Mouse (Mus musculus) stomach, postnatal 0 days (tissue): ENCODE results near the gene Ldb3. TPM values are rescaled to one million over a fixed set of nuclear protein-coding genes. Genes with fewer than 3 reads are reported as not detected.
A peak's percentile ranks its signal among the peaks of the same experiment; 100 is the strongest.

Experiments used
- ATAC-seq: fragments of 200-750 bp; cut with Nextera tagmentation; 2 replicates; pipeline ENCODE4 v1.8.0; 2017; ENCODE audit not compliant: low FRiP score, low TSS enrichment
- DNase-seq: peaks from one replicate; pipeline ENCODE4 v3.0.0-alpha.2; 2016; ENCODE audit warnings: low spot score
- H3K27ac ChIP-seq: fragments of 300-500 bp; sonication (generic); replicated peaks from 2 replicates; pipeline ENCODE4 v1.5.1; 2014; ENCODE audit warnings: mild to moderate bottlenecking, control low read depth
- H3K27me3 ChIP-seq: fragments of 300-500 bp; sonication (generic); 2 replicates; pipeline ENCODE4 v1.6.1; 2014; ENCODE audit warnings: low read length; ENCODE audit not compliant: control insufficient read depth, insufficient read depth
- H3K36me3 ChIP-seq: fragments of 300-500 bp; sonication (generic); 2 replicates; pipeline ENCODE4 v1.6.1; 2014; ENCODE audit warnings: low read length, mixed read lengths; ENCODE audit not compliant: control insufficient read depth, insufficient read depth
- H3K4me1 ChIP-seq: fragments of 300-500 bp; sonication (generic); replicated peaks from 2 replicates; pipeline ENCODE4 v1.6.1; 2014; ENCODE audit warnings: antibody characterized with exemption; ENCODE audit not compliant: control insufficient read depth, insufficient read depth
- H3K4me2 ChIP-seq: fragments of 300-500 bp; sonication (generic); replicated peaks from 2 replicates; pipeline ENCODE4 v1.6.1; 2014; ENCODE audit warnings: low read depth, mild to moderate bottlenecking, control low read depth, moderate library complexity
- H3K4me3 ChIP-seq: fragments of 300-500 bp; sonication (generic); 2 replicates; pipeline ENCODE4 v1.5.1; 2014; ENCODE audit warnings: low read depth, low read length, control low read depth
- H3K9ac ChIP-seq: fragments of 300-500 bp; sonication (generic); 2 replicates; pipeline ENCODE4 v1.6.1; 2014; ENCODE audit warnings: mild to moderate bottlenecking, low read length, control low read depth, mixed read lengths
- H3K9me3 ChIP-seq: fragments of 300-500 bp; sonication (generic); 2 replicates; pipeline ENCODE4 v1.6.1; 2016; ENCODE audit warnings: low read length; ENCODE audit not compliant: control insufficient read depth
- CTCF ChIP-seq: IDR thresholded peaks from 2 replicates; pipeline ENCODE4 v1.5.1; 2016; ENCODE audit warnings: antibody characterized with exemption, low read depth, mild to moderate bottlenecking, moderate library complexity
- EP300 ChIP-seq: optimal IDR thresholded peaks from 2 replicates; pipeline ENCODE3; 2016; ENCODE audit warnings: antibody characterized with exemption
- WGBS: fragments of 180-500 bp; shearing (Covaris S2); extraction: QIAGEN DNeasy Blood & Tissue Kit; methylation state at CpG from one replicate; pipeline ENCODE4 v1.1.7; 2014; 5-methylcytosine and 5-hydroxymethylcytosine counted together
- polyA plus RNA-seq: library from polyadenylated mRNA; unstranded; fragments of >200 nt; fragmentation: Nextera tagmentation; extraction: Ambion mirVana; gene quantifications from 2 replicates; pipeline ENCODE4 v1.2.1, GENCODE M21; 2015

Gene Ldb3
- polyA plus RNA-seq, 1 experiment from 2014 or later, result 1.7 TPM

GRCm38 (mm10) chr14:34567697-34568096, 20.8 kb downstream of the Ldb3 start:
- Histone ChIP-seq H3K4me1 (0 out of 2 replicates have a peak, but pooled peaks cover 3% of the 10 kb centered on the region), H3K4me3 (no peak overlapping the region), H3K9ac (no peak overlapping the region), H3K27ac (no peak overlapping the region), H3K36me3 (no peaks in the 10 kb centered on the region), H3K9me3 (no peaks in the 10 kb centered on the region), H3K27me3 (no peaks in the 10 kb centered on the region), H3K4me2 (no peak overlapping the region)
- ATAC-seq, result no peak
- DNase-seq, result no peak
- no peak for TF ChIP-seq EP300
- no peak for TF ChIP-seq CTCF
- WGBS, result 56% methylated on average over 5 of the region's 5 CpGs

GRCm38 (mm10) chr14:34566530-34566929, 22.0 kb downstream of the Ldb3 start:
- no peak for ATAC-seq
- no peak overlapping the region for H3K27ac ChIP-seq

DNA sequence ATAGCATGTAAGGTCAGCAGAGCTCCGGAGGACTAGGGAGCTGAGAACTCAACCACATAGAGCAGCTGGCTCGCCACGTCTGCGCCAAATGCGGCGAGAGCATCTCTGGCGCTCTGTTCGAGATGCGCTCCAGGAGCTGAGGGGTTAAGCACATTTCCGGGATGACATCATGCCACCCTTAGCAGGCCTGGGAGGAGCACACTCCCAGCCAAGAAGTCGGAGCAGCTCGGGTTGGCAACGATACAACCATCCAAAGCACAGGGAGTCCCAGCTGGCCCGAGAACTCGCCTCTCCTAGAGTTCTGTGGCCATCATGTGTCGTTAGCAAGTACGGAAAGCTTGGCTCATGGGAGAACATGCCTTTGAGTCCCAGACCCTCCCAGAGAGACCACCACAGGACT, 22.8 kb downstream of the Ldb3 start:
- H3K4me3 ChIP-seq, result no peak overlapping the region
- no peaks in the 10 kb centered on the region for H3K36me3 ChIP-seq
- no peak overlapping the region for H3K4me2 ChIP-seq
- DNase-seq (peak; percentile 39), ATAC-seq (peak; percentile 53; the same call in 1 of the 2 replicates)
- H3K27me3 ChIP-seq, result no peaks in the 10 kb centered on the region
- 43% methylated on average over 17 of the region's 17 CpGs for WGBS
- no peak overlapping the region for H3K27ac ChIP-seq
- TF ChIP-seq EP300, result no peak
- TF ChIP-seq CTCF, result no peak
- no peak overlapping the region for H3K9ac ChIP-seq
- H3K4me1 ChIP-seq, result 0 out of 2 replicates have a peak, but pooled peaks cover 3% of the 10 kb centered on the region
- H3K9me3 ChIP-seq, result no peaks in the 10 kb centered on the region

More at GRCm38 (mm10) chr14:34566530-34566929, 22.0 kb downstream of the Ldb3 start:
- Histone ChIP-seq H3K36me3 (no peaks in the 10 kb centered on the region), H3K4me2 (no peak overlapping the region), H3K9ac (no peak overlapping the region), H3K27me3 (no peaks in the 10 kb centered on the region), H3K4me1 (0 out of 2 replicates have a peak, but pooled peaks cover 3% of the 10 kb centered on the region), H3K9me3 (no peaks in the 10 kb centered on the region), H3K4me3 (no peak overlapping the region)
- no peak for TF ChIP-seq CTCF
- no peak for TF ChIP-seq EP300
- DNase-seq, result no peak
- 88% methylated on average over 7 of the region's 7 CpGs for WGBS

- no peak for ATAC-seq
- H3K36me3 ChIP-seq, result no peaks in the 10 kb centered on the region
- no peak overlapping the region for H3K9ac ChIP-seq
- peak overlapping the region; percentile 73 for H3K27ac ChIP-seq
- H3K4me3 ChIP-seq, result no peak overlapping the region
- no peaks in the 10 kb centered on the region for H3K9me3 ChIP-seq
- no peak overlapping the region for H3K4me2 ChIP-seq
- no peak for DNase-seq
- no peaks in the 10 kb centered on the region for H3K27me3 ChIP-seq
- 65% methylated on average over 5 of the region's 5 CpGs for WGBS
- TF ChIP-seq CTCF (no peak), EP300 (no peak)
- 0 out of 2 replicates have a peak, but pooled peaks cover 3% of the 10 kb centered on the region for H3K4me1 ChIP-seq
Measured at GRCm38 (mm10) chr14:34564646-34565045, 23.8 kb downstream of the Ldb3 start.

GRCm38 (mm10) chr14:34562393-34562792, 26.1 kb downstream of the Ldb3 start:
- H3K4me1 ChIP-seq, result 0 out of 2 replicates have a peak, but pooled peaks cover 3% of the 10 kb centered on the region
- TF ChIP-seq CTCF (peak; percentile 66), EP300 (no peak)
- no peaks in the 10 kb centered on the region for H3K9me3 ChIP-seq
- no peak overlapping the region for H3K4me3 ChIP-seq
- no peak overlapping the region for H3K27ac ChIP-seq
- DNase-seq (peak; percentile 64), ATAC-seq (peak; percentile 81)
- H3K4me2 ChIP-seq, result no peak overlapping the region
- no peak overlapping the region for H3K9ac ChIP-seq
- H3K36me3 ChIP-seq, result no peaks in the 10 kb centered on the region
- 11% methylated on average over 2 of the region's 2 CpGs for WGBS
- H3K27me3 ChIP-seq, result no peaks in the 10 kb centered on the region

- H3K27me3 ChIP-seq, result no peaks in the 10 kb centered on the region
Measured at GRCm38 (mm10) chr14:34561647-34562046, 26.8 kb downstream of the Ldb3 start.

More at GRCm38 (mm10) chr14:34561647-34562046, 26.8 kb downstream of the Ldb3 start:
- Histone ChIP-seq H3K4me2 (no peak overlapping the region), H3K9ac (no peak overlapping the region), H3K9me3 (no peaks in the 10 kb centered on the region), H3K36me3 (no peaks in the 10 kb centered on the region), H3K4me1 (0 out of 2 replicates have a peak, but pooled peaks cover 3% of the 10 kb centered on the region), H3K27ac (no peak overlapping the region), H3K4me3 (no peak overlapping the region)
- no peak for DNase-seq
- ATAC-seq, result no peak
- TF ChIP-seq EP300 (no peak), CTCF (no peak)
- 84% methylated on average over 8 of the region's 8 CpGs for WGBS
